Mouse (Mus musculus) forebrain, embryonic 15.5 days (tissue): ENCODE data around the gene Bcl11b. TPM values are rescaled to one million over a fixed set of nuclear protein-coding genes. Genes with fewer than 3 reads are reported as not detected.

ENCODE experiments used
- ATAC-seq: fragments of 200-750 bp; cut with Nextera tagmentation; replicated peaks from 2 replicates; pipeline ENCODE4 v1.8.0; 2017; ENCODE audit warnings: mild to moderate bottlenecking, moderate TSS enrichment, moderate library complexity
- H3K27ac ChIP-seq: fragments of 300-500 bp; sonication (generic); replicated peaks from 2 replicates; pipeline ENCODE4 v1.5.1; 2015; ENCODE audit warnings: mild to moderate bottlenecking, inconsistent platforms
- H3K27me3 ChIP-seq: fragments of 300-500 bp; sonication (generic); 2 replicates; pipeline ENCODE4 v1.6.1; 2015; ENCODE audit warnings: inconsistent platforms
- H3K36me3 ChIP-seq: fragments of 300-500 bp; sonication (generic); 2 replicates; pipeline ENCODE4 v1.6.1; 2015; ENCODE audit warnings: mild to moderate bottlenecking, inconsistent platforms
- H3K4me1 ChIP-seq: fragments of 300-500 bp; sonication (generic); 2 replicates; pipeline ENCODE4 v1.6.1; 2015; ENCODE audit warnings: inconsistent platforms
- H3K4me2 ChIP-seq: fragments of 300-500 bp; sonication (generic); replicated peaks from 2 replicates; pipeline ENCODE4 v1.6.1; 2015; ENCODE audit warnings: mild to moderate bottlenecking, inconsistent platforms
- H3K4me3 ChIP-seq: fragments of 300-500 bp; sonication (generic); 2 replicates; pipeline ENCODE4 v1.5.1; 2015; ENCODE audit warnings: mild to moderate bottlenecking, inconsistent platforms
- H3K9ac ChIP-seq: fragments of 300-500 bp; sonication (generic); replicated peaks from 2 replicates; pipeline ENCODE4 v1.6.1; 2015; ENCODE audit warnings: mild to moderate bottlenecking, inconsistent platforms
- H3K9me3 ChIP-seq: fragments of 300-500 bp; sonication (generic); 2 replicates; pipeline ENCODE4 v1.6.1; 2016; ENCODE audit warnings: inconsistent platforms
- WGBS: fragments of 180-500 bp; shearing (Covaris S2); methylation state at CpG from one replicate; pipeline ENCODE4 v1.1.7; 2015; ENCODE audit warnings: mixed read lengths; 5-methylcytosine and 5-hydroxymethylcytosine counted together
- polyA plus RNA-seq: library from polyadenylated mRNA; unstranded; fragments of >200 nt; fragmentation: Nextera tagmentation; extraction: Ambion mirVana; gene quantifications from 2 replicates; pipeline ENCODE4 v1.2.1, GENCODE M21; 2015

Bcl11b gene
- polyA plus RNA-seq, 1 experiment from 2014 or later: 117 TPM

GRCm38 (mm10) chr12:107968331-107968730 is 35.1 kb downstream of the Bcl11b start:
- WGBS: 84% methylated on average over 3 of the region's 3 CpGs
- Histone ChIP-seq H3K9me3 (no peaks in the 10 kb centered on the region), H3K36me3 (no peaks in the 10 kb centered on the region), H3K4me3 (no peak overlapping the region), H3K27me3 (no peaks in the 10 kb centered on the region), H3K27ac (peak overlapping the region; percentile 60; the same call in 1 of the 2 replicates), H3K9ac (no peak overlapping the region), H3K4me1 (peaks cover 96% of the 10 kb centered on the region), H3K4me2 (no peak overlapping the region)
- no peak for ATAC-seq

- Histone ChIP-seq H3K9ac (no peak overlapping the region), H3K4me2 (no peak overlapping the region), H3K27me3 (no peaks in the 10 kb centered on the region), H3K9me3 (no peaks in the 10 kb centered on the region), H3K27ac (peak overlapping the region; percentile 60; the same call in 1 of the 2 replicates), H3K4me3 (no peak overlapping the region), H3K4me1 (peaks cover 94% of the 10 kb centered on the region), H3K36me3 (no peaks in the 10 kb centered on the region)
- WGBS: 80% methylated on average over 7 of the region's 7 CpGs
- ATAC-seq: no peak
Observed at GRCm38 (mm10) chr12:107967026-107967425, 36.4 kb downstream of the Bcl11b start.

- Histone ChIP-seq H3K4me2 (no peak overlapping the region), H3K4me1 (peaks cover 95% of the 10 kb centered on the region), H3K36me3 (no peaks in the 10 kb centered on the region), H3K27me3 (no peaks in the 10 kb centered on the region), H3K9ac (no peak overlapping the region), H3K4me3 (no peak overlapping the region), H3K9me3 (no peaks in the 10 kb centered on the region), H3K27ac (peak overlapping the region; percentile 61; the same call in 1 of the 2 replicates)
- 79% methylated on average over 12 of the region's 12 CpGs for WGBS
- ATAC-seq: no peak
Observed at GRCm38 (mm10) chr12:107965103-107965502, 38.3 kb downstream of the Bcl11b start.

GRCm38 (mm10) chr12:107964396-107965085 is 38.9 kb downstream of the Bcl11b start:
- Histone ChIP-seq H3K9ac (no peak overlapping the region), H3K36me3 (no peaks in the 10 kb centered on the region), H3K4me1 (peaks cover 95% of the 10 kb centered on the region), H3K27me3 (no peaks in the 10 kb centered on the region), H3K9me3 (no peaks in the 10 kb centered on the region), H3K4me2 (no peak overlapping the region), H3K27ac (peak overlapping the region; percentile 61), H3K4me3 (no peak overlapping the region)
- ATAC-seq: no peak
- 72% methylated on average over 14 of the region's 14 CpGs for WGBS

- H3K27me3 ChIP-seq: no peaks in the 10 kb centered on the region
- no peaks in the 10 kb centered on the region for H3K36me3 ChIP-seq
- H3K9me3 ChIP-seq: no peaks in the 10 kb centered on the region
- no peak overlapping the region for H3K4me2 ChIP-seq
- H3K27ac ChIP-seq: peak overlapping the region; percentile 61
- WGBS: 21% methylated on average over 7 of the region's 7 CpGs
- peaks cover 96% of the 10 kb centered on the region for H3K4me1 ChIP-seq
- no peak overlapping the region for H3K9ac ChIP-seq
- no peak overlapping the region for H3K4me3 ChIP-seq
- ATAC-seq: no peak
Observed at GRCm38 (mm10) chr12:107962852-107963251, 40.5 kb downstream of the Bcl11b start.

GRCm38 (mm10) chr12:107961843-107962242 is 41.6 kb downstream of the Bcl11b start:
- no peaks in the 10 kb centered on the region for H3K27me3 ChIP-seq
- no peak for ATAC-seq
- H3K4me2 ChIP-seq: peak overlapping the region; percentile 35; the same call in 1 of the 2 replicates
- 53% methylated on average over 15 of the region's 15 CpGs for WGBS
- no peaks in the 10 kb centered on the region for H3K9me3 ChIP-seq
- H3K4me3 ChIP-seq: no peak overlapping the region
- H3K36me3 ChIP-seq: no peaks in the 10 kb centered on the region
- H3K4me1 ChIP-seq: peaks cover 89% of the 10 kb centered on the region
- H3K9ac ChIP-seq: no peak overlapping the region
- H3K27ac ChIP-seq: peak overlapping the region; percentile 75

GRCm38 (mm10) chr12:107960789-107961491 is 42.5 kb downstream of the Bcl11b start:
- no peaks in the 10 kb centered on the region for H3K27me3 ChIP-seq
- peak; percentile 76 for ATAC-seq
- H3K27ac ChIP-seq: peak overlapping the region; percentile 75
- H3K4me3 ChIP-seq: no peak overlapping the region
- no peak overlapping the region for H3K9ac ChIP-seq
- peaks cover 81% of the 10 kb centered on the region for H3K4me1 ChIP-seq
- no peaks in the 10 kb centered on the region for H3K36me3 ChIP-seq
- no peaks in the 10 kb centered on the region for H3K9me3 ChIP-seq
- 21% methylated on average over 12 of the region's 12 CpGs for WGBS
- peak overlapping the region; percentile 35 for H3K4me2 ChIP-seq

- Histone ChIP-seq H3K27me3 (no peaks in the 10 kb centered on the region), H3K9ac (no peak overlapping the region), H3K4me2 (0 out of 2 replicates have a peak overlapping the region, but pooled peaks have one; percentile 6), H3K4me1 (peaks cover 77% of the 10 kb centered on the region), H3K27ac (peak overlapping the region; percentile 75), H3K4me3 (no peak overlapping the region), H3K36me3 (no peaks in the 10 kb centered on the region), H3K9me3 (no peaks in the 10 kb centered on the region)
- ATAC-seq: no peak
- 42% methylated on average over 14 of the region's 14 CpGs for WGBS
Observed at GRCm38 (mm10) chr12:107960365-107960764, 43.0 kb downstream of the Bcl11b start.

GRCm38 (mm10) chr12:107959872-107960271 is 43.5 kb downstream of the Bcl11b start:
- Histone ChIP-seq H3K4me3 (no peak overlapping the region), H3K27ac (peak overlapping the region; percentile 75), H3K27me3 (no peaks in the 10 kb centered on the region), H3K4me1 (peaks cover 73% of the 10 kb centered on the region), H3K9ac (no peak overlapping the region), H3K4me2 (no peak overlapping the region), H3K36me3 (no peaks in the 10 kb centered on the region), H3K9me3 (no peaks in the 10 kb centered on the region)
- ATAC-seq: no peak
- 34% methylated on average over 8 of the region's 8 CpGs for WGBS

- Histone ChIP-seq H3K4me2 (peak overlapping the region; percentile 40), H3K36me3 (no peaks in the 10 kb centered on the region), H3K9ac (no peak overlapping the region), H3K27me3 (no peaks in the 10 kb centered on the region), H3K4me1 (peaks cover 69% of the 10 kb centered on the region), H3K9me3 (no peaks in the 10 kb centered on the region), H3K4me3 (no peak overlapping the region), H3K27ac (peak overlapping the region; percentile 66; the same call in 1 of the 2 replicates)
- no peak for ATAC-seq
- WGBS: 66% methylated on average over 16 of the region's 16 CpGs
Observed at GRCm38 (mm10) chr12:107953044-107953684, 50.2 kb downstream of the Bcl11b start.

GRCm38 (mm10) chr12:107952318-107952724 is 51.1 kb downstream of the Bcl11b start:
- whole genome bisulfite sequencing: 9% methylated on average over 20 of the region's 20 CpGs
- Histone ChIP-seq H3K4me2 (peak overlapping the region; percentile 40), H3K9me3 (no peaks in the 10 kb centered on the region), H3K36me3 (no peaks in the 10 kb centered on the region), H3K27me3 (no peaks in the 10 kb centered on the region), H3K27ac (peak overlapping the region; percentile 66), H3K4me3 (peak overlapping the region; percentile 14), H3K4me1 (peaks cover 74% of the 10 kb centered on the region), H3K9ac (peak overlapping the region; percentile 27; the same call in 1 of the 2 replicates)
- peak; percentile 55 for ATAC-seq

GRCm38 (mm10) chr12:107950667-107951179 is 52.7 kb downstream of the Bcl11b start:
- H3K4me1 ChIP-seq: peaks cover 73% of the 10 kb centered on the region
- ATAC-seq: no peak
- no peaks in the 10 kb centered on the region for H3K27me3 ChIP-seq
- H3K4me3 ChIP-seq: no peak overlapping the region
- H3K27ac ChIP-seq: peak overlapping the region; percentile 66; the same call in 1 of the 2 replicates
- H3K4me2 ChIP-seq: peak overlapping the region; percentile 40; the same call in 1 of the 2 replicates
- WGBS: 31% methylated on average over 20 of the region's 20 CpGs
- no peaks in the 10 kb centered on the region for H3K36me3 ChIP-seq
- no peaks in the 10 kb centered on the region for H3K9me3 ChIP-seq
- H3K9ac ChIP-seq: 0 out of 2 replicates have a peak overlapping the region, but pooled peaks have one; percentile 11
